Mouse (Mus musculus): ENCODE results near the gene Nudt1.

- TF ChIP-seq CTCF (IDR thresholded peaks at IDR 0.05; ENCODE audit: control insufficient read depth, insufficient read depth, low read length) (no peak), POLR2A (IDR thresholded peaks at IDR 0.05; ENCODE audit: borderline replicate concordance, control insufficient read depth, low read depth, low read length) (no peak)
Observed at GRCm38 (mm10) chr5:140346050-140346449, 24.6 kb downstream of the Nudt1 start.
